Mouse (Mus musculus) liver, embryonic 14.5 days (tissue): ENCODE results near the gene Wfdc18.

ENCODE experiments used
- CTCF ChIP-seq: IDR thresholded peaks from 2 replicates; pipeline ENCODE4 v1.5.1; 2016; ENCODE audit warnings: antibody characterized with exemption, low read depth, control low read depth
- EP300 ChIP-seq: IDR thresholded peaks from 2 replicates; pipeline ENCODE4 v1.6.1; 2016; ENCODE audit warnings: antibody characterized with exemption, low read depth

DNA sequence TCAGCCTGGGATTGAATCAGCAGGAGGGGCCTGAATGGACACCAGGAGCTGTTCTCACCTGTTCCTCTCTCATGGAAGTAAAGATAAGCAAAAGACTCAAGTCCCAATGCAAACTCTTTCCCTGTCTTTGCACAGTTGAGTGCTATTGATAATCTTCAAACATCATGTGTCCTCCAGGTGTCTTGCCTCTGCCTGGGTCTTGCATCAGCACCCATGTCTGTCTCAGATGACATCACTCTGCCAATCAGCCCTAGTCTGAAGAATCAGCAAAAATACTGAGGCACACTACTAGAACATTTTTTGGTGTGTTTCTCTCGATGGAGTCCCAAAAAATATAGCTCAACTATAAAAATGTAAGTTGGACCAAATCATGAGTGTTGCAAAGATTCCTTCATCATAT is 16.8 kb upstream of the Wfdc18 start:
- no peak for TF ChIP-seq CTCF
- no peak for TF ChIP-seq EP300
